Mouse (Mus musculus) neural tube, embryonic 11.5 days (tissue): Measurements from ENCODE around the gene Pde12. TPM values are rescaled to one million over a fixed set of nuclear protein-coding genes. Genes with fewer than 3 reads are reported as not detected.
A peak's percentile ranks its signal among the peaks of the same experiment; 100 is the strongest.

ENCODE experiments used
- ATAC-seq: fragments of 200-750 bp; cut with Nextera tagmentation; 2 replicates; pipeline ENCODE4 v1.8.0; 2017; ENCODE audit warnings: moderate number of reproducible peaks, mild to moderate bottlenecking, moderate TSS enrichment, moderate library complexity; ENCODE audit not compliant: insufficient read depth, low FRiP score, low TSS enrichment
- DNase-seq: peaks from one replicate; pipeline ENCODE4 v3.0.0-alpha.2; 2015; ENCODE audit warnings: low spot score
- H3K27ac ChIP-seq: fragments of 300-500 bp; sonication (generic); 2 replicates; pipeline ENCODE4 v1.5.1; 2014; ENCODE audit warnings: low read depth, mild to moderate bottlenecking, low read length
- H3K27me3 ChIP-seq: fragments of 300-500 bp; sonication (generic); 2 replicates; pipeline ENCODE4 v1.6.1; 2014; ENCODE audit warnings: mild to moderate bottlenecking, low read length, mixed read lengths; ENCODE audit not compliant: control insufficient read depth, insufficient read depth
- H3K36me3 ChIP-seq: fragments of 300-500 bp; sonication (generic); 2 replicates; pipeline ENCODE4 v1.6.1; 2014; ENCODE audit warnings: mild to moderate bottlenecking, low read length, moderate library complexity, mixed read lengths; ENCODE audit not compliant: control insufficient read depth, insufficient read depth
- H3K4me1 ChIP-seq: fragments of 300-500 bp; sonication (generic); 2 replicates; pipeline ENCODE4 v1.6.1; 2014; ENCODE audit warnings: low read length, mixed read lengths; ENCODE audit not compliant: control insufficient read depth, insufficient read depth
- H3K4me2 ChIP-seq: fragments of 300-500 bp; sonication (generic); 2 replicates; pipeline ENCODE4 v1.6.1; 2014; ENCODE audit warnings: low read depth, mild to moderate bottlenecking, moderate library complexity
- H3K4me3 ChIP-seq: fragments of 300-500 bp; sonication (generic); 2 replicates; pipeline ENCODE4 v1.5.1; 2014; ENCODE audit warnings: low read depth, low read length
- H3K9ac ChIP-seq: fragments of 300-500 bp; sonication (generic); 2 replicates; pipeline ENCODE4 v1.6.1; 2014; ENCODE audit warnings: mild to moderate bottlenecking, low read length
- H3K9me3 ChIP-seq: fragments of 300-500 bp; sonication (generic); 2 replicates; pipeline ENCODE4 v1.6.1; 2016; ENCODE audit warnings: low read length; ENCODE audit not compliant: control insufficient read depth
- WGBS: fragments of 180-500 bp; shearing (Covaris S2); extraction: QIAGEN DNeasy Blood & Tissue Kit; methylation state at CpG from one replicate; pipeline ENCODE4 v1.1.7; 2014; 5-methylcytosine and 5-hydroxymethylcytosine counted together
- microRNA-seq: library from miRNA; unstranded; fragments of <30 nt; microRNA quantifications from one replicate; pipeline ENCODE4, GENCODE M21; 2016
- polyA plus RNA-seq: library from polyadenylated mRNA; unstranded; fragments of >200 nt; fragmentation: Nextera tagmentation; extraction: Ambion mirVana; gene quantifications from 2 replicates; pipeline ENCODE4 v1.2.1, GENCODE M21; 2014

Gene Pde12
- polyA plus RNA-seq, 1 experiment from 2014 or later: 14.9 TPM

- Histone ChIP-seq H3K4me2 (peak within 1 kb of the TSS; percentile 52), H3K9me3 (no peaks in the 10 kb centered on the region), H3K9ac (peak within 1 kb of the TSS; percentile 78), H3K27ac (peak within 1 kb of the TSS; percentile 90), H3K4me1 (peaks cover 6% of the 10 kb centered on the region; the same call in 1 of the 2 replicates), H3K4me3 (peak within 1 kb of the TSS; percentile 73), H3K36me3 (no peaks in the 10 kb centered on the region), H3K27me3 (no peaks in the 10 kb centered on the region)
- under 1% methylated on average over 83 of the region's 83 CpGs for WGBS
- peak; percentile 99 for DNase-seq
- ATAC-seq: peak; percentile 99
These were observed 31.6 kb downstream of the Pde12 start, which contains the start of gene Arf4 for GRCm38 (mm10) chr14:26637851-26638707. TSS of gene Arf4 (plus strand) at chr14:26638074.

GRCm38 (mm10) chr14:26637025-26637850 lies 32.4 kb downstream of the Pde12 start:
- no peak for DNase-seq
- 30% methylated on average over 17 of the region's 17 CpGs for WGBS
- ATAC-seq: peak; percentile 32
- Histone ChIP-seq H3K4me3 (peak overlapping the region; percentile 73), H3K4me1 (peaks cover 6% of the 10 kb centered on the region; the same call in 1 of the 2 replicates), H3K27ac (peak overlapping the region; percentile 69), H3K9me3 (no peaks in the 10 kb centered on the region), H3K4me2 (peak overlapping the region; percentile 52), H3K27me3 (no peaks in the 10 kb centered on the region), H3K9ac (peak overlapping the region; percentile 59), H3K36me3 (no peaks in the 10 kb centered on the region)

DNA sequence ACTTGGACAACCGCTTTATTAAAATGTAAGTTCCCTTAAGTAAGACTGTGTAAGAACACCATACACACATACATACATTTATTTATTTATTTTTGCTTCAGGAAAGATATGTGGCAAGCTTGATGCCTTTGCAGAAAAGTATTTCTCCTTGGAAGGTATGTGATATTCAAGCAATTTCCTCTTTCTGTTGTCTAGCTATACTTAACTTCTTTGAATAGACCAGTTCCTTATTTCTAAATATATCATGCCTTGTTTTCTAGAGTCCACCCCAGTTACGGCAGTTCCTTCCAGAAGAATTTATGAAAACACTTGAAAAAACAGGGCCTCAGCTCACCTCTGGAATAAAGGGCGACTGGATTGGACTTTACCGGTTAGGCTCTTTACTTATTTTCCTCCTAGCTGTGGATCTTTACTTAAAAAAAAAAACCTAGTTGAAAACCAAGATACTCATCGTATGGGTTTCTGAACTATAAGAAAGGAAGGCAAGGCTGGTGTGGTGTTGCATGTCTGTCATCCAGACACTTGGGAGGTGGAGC lies 43.0 kb downstream of the Pde12 start:
- peaks cover 3% of the 10 kb centered on the region; the same call in 1 of the 2 replicates for H3K36me3 ChIP-seq
- WGBS: 93% methylated on average over 5 of the region's 5 CpGs
- ATAC-seq: no peak

DNA sequence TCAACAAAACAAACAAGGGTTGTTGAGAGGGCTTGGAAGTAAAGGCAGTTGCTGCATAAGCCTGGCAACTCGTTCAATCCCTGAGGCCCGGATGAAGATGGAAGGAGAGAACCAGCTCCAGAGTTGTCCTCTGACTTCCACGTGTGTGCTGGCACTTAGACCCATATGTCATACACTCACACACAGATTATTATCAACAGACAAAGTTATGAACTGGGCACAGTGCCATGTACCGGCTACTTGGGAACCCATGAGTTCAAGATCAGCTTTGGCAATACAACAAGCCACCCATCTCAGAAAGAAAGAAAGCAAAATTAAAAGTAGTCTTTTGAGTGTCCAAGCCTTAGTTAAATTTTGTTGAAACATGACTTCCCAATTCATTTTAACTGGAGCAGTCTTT lies 44.4 kb downstream of the Pde12 start:
- H3K4me3 ChIP-seq: no peak overlapping the region
- no peak overlapping the region for H3K9ac ChIP-seq
- ATAC-seq (no peak), DNase-seq (no peak)
- H3K4me2 ChIP-seq: no peak overlapping the region
- WGBS: 93% methylated on average over 4 of the region's 4 CpGs
- no peaks in the 10 kb centered on the region for H3K27me3 ChIP-seq
- H3K27ac ChIP-seq: no peak overlapping the region
- no peaks in the 10 kb centered on the region for H3K4me1 ChIP-seq
- H3K36me3 ChIP-seq: peaks cover 7% of the 10 kb centered on the region
- no peaks in the 10 kb centered on the region for H3K9me3 ChIP-seq

More for the DNA sequence above, 43.0 kb downstream of the Pde12 start:
- DNase-seq: no peak
- Histone ChIP-seq H3K4me2 (no peak overlapping the region), H3K27ac (no peak overlapping the region), H3K9me3 (no peaks in the 10 kb centered on the region), H3K9ac (no peak overlapping the region), H3K27me3 (no peaks in the 10 kb centered on the region), H3K4me3 (no peak overlapping the region), H3K4me1 (no peaks in the 10 kb centered on the region)

DNA sequence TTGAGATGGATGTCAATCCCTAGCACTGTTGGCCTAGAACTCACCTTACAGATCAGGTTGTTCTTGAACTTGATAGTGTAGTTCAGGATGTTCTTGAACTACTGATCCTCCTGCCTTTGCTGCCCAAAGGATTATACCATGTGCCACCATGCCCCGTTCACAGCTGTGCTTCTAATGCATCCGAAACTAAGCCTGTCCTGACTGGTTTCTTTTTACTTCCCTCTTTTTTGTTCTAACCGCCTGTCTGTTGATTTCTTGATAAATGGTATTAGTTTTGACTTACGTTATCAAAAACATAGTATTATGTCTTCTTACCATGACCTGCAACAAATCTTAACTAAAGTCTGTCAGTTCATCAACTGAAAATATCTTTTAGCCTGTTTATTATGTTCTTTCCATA lies 59.0 kb downstream of the Pde12 start:
- Histone ChIP-seq H3K27ac (no peak overlapping the region), H3K9me3 (no peaks in the 10 kb centered on the region), H3K27me3 (no peaks in the 10 kb centered on the region), H3K9ac (no peak overlapping the region), H3K4me1 (no peaks in the 10 kb centered on the region), H3K4me3 (no peak overlapping the region), H3K4me2 (no peak overlapping the region), H3K36me3 (peaks cover 2% of the 10 kb centered on the region; the same call in 1 of the 2 replicates)
- no peak for DNase-seq
- no peak for ATAC-seq
- whole genome bisulfite sequencing: 94% methylated on average over 4 of the region's 4 CpGs

Small RNA genes within 50 kb of the gene (microRNA-seq; reads per million reads assigned to microRNA genes)
- gene Mir7672: 0.78 reads per million

Other genes starting within 250 kb of the Pde12 start
- gene Slmap, start 135.0 kb downstream of the Pde12 start, polyA plus RNA-seq: 24.7 and 25.2 TPM in 2 replicates
- gene Dennd6a, start 96.0 kb downstream of the Pde12 start, polyA plus RNA-seq: 29.9 and 38.0 TPM in 2 replicates
- gene Arf4, start 31.8 kb downstream of the Pde12 start, polyA plus RNA-seq: 629 and 640 TPM in 2 replicates
- 0.01 TPM in 2 replicates for gene Dnah12, start 23.4 kb upstream of the Pde12 start, polyA plus RNA-seq
- gene Asb14, start 224.7 kb upstream of the Pde12 start, polyA plus RNA-seq: not detected in 2 replicates